Mouse (Mus musculus) CH12.LX (cell line): ENCODE data around the gene Dnah17. TPM values are rescaled to one million over a fixed set of nuclear protein-coding genes. Genes with fewer than 3 reads are reported as not detected.

ENCODE experiments used
- DNase-seq: peaks from one replicate; pipeline ENCODE4 v3.0.0-alpha.2; 2013; ENCODE audit errors: extremely low read depth
- H3K27ac ChIP-seq: 2 replicates; pipeline ENCODE4 v1.5.1; 2012; ENCODE audit warnings: low read depth, mild to moderate bottlenecking, control low read depth, moderate library complexity; ENCODE audit not compliant: insufficient read depth
- H3K27me3 ChIP-seq: replicated peaks from 2 replicates; pipeline ENCODE3; 2012; ENCODE audit warnings: inconsistent platforms
- H3K36me3 ChIP-seq, 2 experiments: replicated peaks in 1 of 2; 2 replicates each; pipeline versions ENCODE3 to v1.6.1; 2012; ENCODE audit warnings: inconsistent platforms in 1 of 2, low read length in 1 of 2, mild to moderate bottlenecking in 1 of 2, mixed read lengths in 1 of 2, moderate library complexity in 1 of 2; ENCODE audit not compliant: control insufficient read depth in 1 of 2, insufficient read depth in 1 of 2
- H3K4me1 ChIP-seq, 2 experiments: 2 replicates each; pipeline ENCODE4 v1.6.1; 2012; ENCODE audit warnings: inconsistent platforms in 1 of 2, moderate library complexity in 1 of 2; ENCODE audit not compliant: insufficient read depth in 2 of 2, control insufficient read depth in 1 of 2
- H3K4me2 ChIP-seq: 2 replicates; pipeline ENCODE4 v1.6.1; 2012; ENCODE audit warnings: low read depth, mild to moderate bottlenecking, control low read depth; ENCODE audit not compliant: poor library complexity, insufficient read depth, severe bottlenecking
- H3K4me3 ChIP-seq, 3 experiments: fragments of 150-350 bp in 1 of 3; sonication (generic) in 1 of 3; replicated peaks in 1 of 3; 2 replicates each; pipeline versions ENCODE3 to v1.5.1; 2011 to 2012; ENCODE audit warnings: low read depth in 2 of 3, low read length in 2 of 3, mild to moderate bottlenecking in 2 of 3, moderate library complexity in 2 of 3, control low read depth in 1 of 3, improper control_type of control experiment in 1 of 3, inconsistent platforms in 1 of 3, mixed read lengths in 1 of 3; ENCODE audit not compliant: poor library complexity in 1 of 3
- H3K79me2 ChIP-seq: replicated peaks from 2 replicates; pipeline ENCODE4 v1.6.1; 2012; ENCODE audit warnings: mild to moderate bottlenecking, moderate library complexity; ENCODE audit not compliant: control insufficient read depth, poor library complexity, insufficient read depth, severe bottlenecking; ENCODE audit errors: extremely low read depth
- H3K9ac ChIP-seq: 2 replicates; pipeline ENCODE4 v1.6.1; 2012; ENCODE audit warnings: low read depth, mild to moderate bottlenecking, control low read depth, moderate library complexity; ENCODE audit not compliant: insufficient read depth
- H3K9me3 ChIP-seq: replicated peaks from 2 replicates; pipeline ENCODE3; 2012; ENCODE audit warnings: low read length, inconsistent platforms, mixed read lengths
- BHLHE40 ChIP-seq: IDR thresholded peaks from 2 replicates; pipeline ENCODE4 v1.6.1; 2011; ENCODE audit warnings: mild to moderate bottlenecking, low read depth, low read length, improper control_type of control experiment
- CHD1 ChIP-seq: IDR thresholded peaks from 2 replicates; pipeline ENCODE4 v1.6.1; 2012; ENCODE audit warnings: low read depth, low read length, improper control_type of control experiment, inconsistent platforms
- CTCF ChIP-seq, 2 experiments: IDR thresholded peaks in 1 of 2; conservative IDR thresholded peaks in 1 of 2; 2 replicates each; pipeline ENCODE4 v1.5.1; 2011 to 2012; ENCODE audit warnings: low read depth in 2 of 2, low read length in 2 of 2, improper control_type of control experiment in 1 of 2, inconsistent platforms in 1 of 2, mild to moderate bottlenecking in 1 of 2, moderate library complexity in 1 of 2
- ELF1 ChIP-seq: IDR thresholded peaks from 2 replicates; pipeline ENCODE4 v1.6.1; 2014; ENCODE audit warnings: low read depth, mild to moderate bottlenecking, inconsistent platforms, low read length, improper control_type of control experiment
- GABPA ChIP-seq: IDR thresholded peaks from 2 replicates; pipeline ENCODE4 v1.6.1; 2012; ENCODE audit warnings: low read depth, low read length, improper control_type of control experiment, inconsistent platforms; ENCODE audit not compliant: insufficient replicate concordance
- IRF4 ChIP-seq: IDR thresholded peaks from 2 replicates; pipeline ENCODE4 v1.6.1; 2014; ENCODE audit warnings: low read depth, mild to moderate bottlenecking, inconsistent platforms, low read length, improper control_type of control experiment
- KAT2A ChIP-seq: IDR thresholded peaks from 2 replicates; pipeline ENCODE4 v1.6.1; 2012; ENCODE audit warnings: low read length, improper control_type of control experiment, inconsistent platforms; ENCODE audit not compliant: insufficient replicate concordance
- MAFK ChIP-seq: IDR thresholded peaks from 2 replicates; pipeline ENCODE4 v1.6.1; 2011; ENCODE audit warnings: low read length, improper control_type of control experiment; ENCODE audit not compliant: insufficient replicate concordance
- MAX ChIP-seq: IDR thresholded peaks from 2 replicates; pipeline ENCODE4 v1.6.1; 2011; ENCODE audit warnings: low read length, improper control_type of control experiment
- MAZ ChIP-seq: IDR thresholded peaks from 2 replicates; pipeline ENCODE4 v1.6.1; 2012; ENCODE audit warnings: low read depth, mild to moderate bottlenecking, inconsistent platforms, low read length, improper control_type of control experiment, moderate library complexity
- MEF2A ChIP-seq: IDR thresholded peaks from 2 replicates; pipeline ENCODE4 v1.6.1; 2014; ENCODE audit warnings: low read depth, mild to moderate bottlenecking, inconsistent platforms, low read length, improper control_type of control experiment, borderline replicate concordance
- MYC ChIP-seq: IDR thresholded peaks from 2 replicates; pipeline ENCODE4 v1.6.1; 2011; ENCODE audit warnings: low read depth, mild to moderate bottlenecking, improper control_type of control experiment, low read length
- NRF1 ChIP-seq: IDR thresholded peaks from 2 replicates; pipeline ENCODE4 v1.6.1; 2014; ENCODE audit warnings: low read depth, mild to moderate bottlenecking, inconsistent platforms, low read length, improper control_type of control experiment, moderate library complexity
- PAX5 ChIP-seq: IDR thresholded peaks from 2 replicates; pipeline ENCODE4 v1.6.1; 2012; ENCODE audit warnings: low read length, inconsistent platforms, mixed read lengths
- RCOR1 ChIP-seq: conservative IDR thresholded peaks from 2 replicates; pipeline ENCODE4 v1.6.1; 2012; ENCODE audit warnings: low read depth, mild to moderate bottlenecking, inconsistent platforms, low read length, improper control_type of control experiment
- TCF12 ChIP-seq: IDR thresholded peaks from 2 replicates; pipeline ENCODE4 v1.6.1; 2014; ENCODE audit warnings: low read depth, mild to moderate bottlenecking, inconsistent platforms, low read length, improper control_type of control experiment
- UBTF ChIP-seq: IDR thresholded peaks from 2 replicates; pipeline ENCODE4 v1.6.1; 2012; ENCODE audit warnings: low read depth, mild to moderate bottlenecking, inconsistent platforms, low read length, improper control_type of control experiment, moderate library complexity
- USF2 ChIP-seq: conservative IDR thresholded peaks from 2 replicates; pipeline ENCODE4 v1.6.1; 2011; ENCODE audit warnings: low read depth, low read length, improper control_type of control experiment
- ZC3H11A ChIP-seq: IDR thresholded peaks from 2 replicates; pipeline ENCODE4 v1.6.1; 2012; ENCODE audit warnings: low read depth, mild to moderate bottlenecking, inconsistent platforms, low read length, improper control_type of control experiment
- ZKSCAN1 ChIP-seq: IDR thresholded peaks from 2 replicates; pipeline ENCODE4 v1.6.1; 2012; ENCODE audit warnings: low read depth, inconsistent platforms, low read length, improper control_type of control experiment, borderline replicate concordance
- ZMIZ1 ChIP-seq: IDR thresholded peaks from 2 replicates; pipeline ENCODE4 v1.6.1; 2012; ENCODE audit warnings: low read depth, mild to moderate bottlenecking, inconsistent platforms, low read length, improper control_type of control experiment
- ZNF384 ChIP-seq: IDR thresholded peaks from 2 replicates; pipeline ENCODE4 v1.6.1; 2012; ENCODE audit warnings: low read depth, low read length, improper control_type of control experiment, inconsistent platforms
- dilution Hi-C: fragments of 300-500 bp; cut with MboI; formaldehyde crosslinking; loops from 2 replicates; pipeline ENCODE4 v1.14.3; 2020; ENCODE audit warnings: low sequenced_read_pairs; ENCODE audit not compliant: extremely low pct_unique_long_range_greater_than_20kb, extremely low pct_ligation_motif_present
- in situ Hi-C: fragments of 300-500 bp; cut with MboI; formaldehyde crosslinking; loops from 3 replicates; pipeline ENCODE4 v1.14.3; 2019; ENCODE audit warnings: low sequenced_read_pairs, low pct_ligation_motif_present, low pct_unique_long_range_greater_than_20kb, mixed read lengths
- polyA plus RNA-seq: library from polyadenylated mRNA; unstranded; fragments of >175 nt; gene quantifications from 2 replicates; pipeline ENCODE4 v1.2.1, GENCODE M21; 2012; ENCODE audit warnings: low read depth; ENCODE audit not compliant: insufficient read length
- total RNA-seq, 2 experiments: library from RNA; depleted of rRNA; stranded (reverse); fragments of 300-350 nt in 1 of 2; fragments of >200 nt in 1 of 2; gene quantifications; 2 replicates each; pipeline ENCODE4 v1.2.3; 2012 to 2014

Dnah17 gene
- total and polyA plus RNA-seq, 3 experiments = 0.08 to 0.23 TPM; not detected in 1

DNA sequence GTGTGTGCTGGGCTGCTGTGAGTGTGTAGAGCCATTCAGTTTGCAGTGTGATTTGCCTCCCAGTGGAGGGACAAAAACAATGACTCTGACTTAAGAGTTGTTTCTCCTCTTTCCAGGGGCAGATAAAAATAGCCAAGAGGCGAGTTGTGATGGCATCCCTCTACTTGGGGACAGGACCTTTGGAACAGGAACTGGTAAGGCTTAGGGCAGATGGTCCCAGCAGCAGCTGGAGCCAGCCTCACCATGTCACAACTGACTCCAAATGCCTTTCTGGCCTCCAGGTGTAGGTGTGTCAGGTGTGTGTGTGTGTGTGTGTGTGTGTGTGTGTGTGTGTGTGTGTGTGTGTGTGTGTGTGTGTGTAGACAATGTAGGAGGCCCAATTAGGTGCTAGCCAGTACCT is 130.4 kb downstream of the Dnah17 start:
- Histone ChIP-seq H3K36me3 (peaks cover 61 to 90% of the 10 kb centered on the region in 2 experiments), H3K9me3 (no peaks in the 10 kb centered on the region), H3K9ac (no peak overlapping the region), H3K27me3 (no peaks in the 10 kb centered on the region), H3K4me3 (no peak overlapping the region), H3K4me1 (peaks cover 42 to 57% of the 10 kb centered on the region in 2 experiments), H3K27ac (peak overlapping the region; percentile 36), H3K4me2 (no peak overlapping the region), H3K79me2 (peaks cover 39% of the 10 kb centered on the region)
- in situ Hi-C loops (no loop called here), dilution Hi-C loops (no loop called here)
- no peak for DNase-seq
- TF ChIP-seq CHD1 (no peak), MEF2A (no peak), CTCF (conservative IDR thresholded peaks at IDR 0.05 in 1 of 2, IDR thresholded peaks at IDR 0.05 in 1 of 2; ENCODE audit: low read depth in 2 of 2, low read length in 2 of 2) (no peak), PAX5 (no peak), ZMIZ1 (no peak), GABPA (no peak), KAT2A (no peak), MAFK (no peak), MYC (no peak), RCOR1 (no peak)

DNA sequence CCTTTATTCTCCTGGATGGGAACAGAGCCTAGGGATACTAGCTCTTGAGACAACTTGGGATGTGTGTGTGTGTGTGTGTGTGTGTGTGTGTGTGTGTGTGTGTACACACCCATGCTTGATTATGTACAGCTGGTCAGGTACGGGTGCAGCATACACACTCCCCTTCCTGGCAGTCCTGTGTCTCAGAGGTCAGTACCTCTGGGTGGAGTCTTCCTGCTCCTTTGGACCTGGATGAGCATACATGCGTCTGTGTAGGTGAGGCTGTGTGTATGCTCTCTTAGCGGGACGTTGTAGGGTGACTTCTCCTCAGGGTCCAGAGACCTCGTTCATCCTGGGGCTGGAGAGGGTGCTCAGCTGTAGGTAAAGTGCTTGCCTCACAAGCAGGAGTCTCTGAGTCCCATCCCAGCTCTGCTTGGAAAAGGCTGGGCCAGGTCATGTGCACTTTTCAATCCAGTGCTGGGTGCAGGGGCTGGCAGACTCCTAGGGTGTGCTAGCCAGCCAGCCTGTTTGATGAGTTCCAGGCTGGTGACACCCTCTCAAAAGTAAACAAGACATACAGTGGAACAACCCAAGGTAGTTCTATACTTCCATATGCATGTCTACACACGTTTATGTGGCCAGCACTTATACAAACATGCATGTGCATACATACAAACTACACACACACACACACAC is 131.0 kb downstream of the Dnah17 start:
- Histone ChIP-seq H3K27me3 (no peaks in the 10 kb centered on the region), H3K4me3 (no peak overlapping the region), H3K9ac (no peak overlapping the region), H3K4me2 (no peak overlapping the region), H3K4me1 (peaks cover 47 to 64% of the 10 kb centered on the region in 2 experiments), H3K36me3 (peaks cover 54 to 89% of the 10 kb centered on the region in 2 experiments), H3K79me2 (peaks cover 45% of the 10 kb centered on the region), H3K9me3 (no peaks in the 10 kb centered on the region), H3K27ac (peak overlapping the region; percentile 36)
- in situ Hi-C loops = no loop called here
- no peak for TF ChIP-seq TCF12
- TF ChIP-seq MAX = no peak
- TF ChIP-seq IRF4 = no peak
- no peak for TF ChIP-seq CHD1
- no peak for TF ChIP-seq RCOR1
- no peak for TF ChIP-seq ZNF384
- no peak for TF ChIP-seq ELF1
- TF ChIP-seq MYC = no peak
- no peak for TF ChIP-seq BHLHE40
- TF ChIP-seq ZC3H11A = no peak
- TF ChIP-seq MAZ = no peak
- no peak for TF ChIP-seq CTCF (conservative IDR thresholded peaks at IDR 0.05 in 1 of 2, IDR thresholded peaks at IDR 0.05 in 1 of 2; ENCODE audit: low read depth in 2 of 2, low read length in 2 of 2)
- no peak for TF ChIP-seq NRF1
- no peak for TF ChIP-seq UBTF
- TF ChIP-seq ZKSCAN1 = no peak
- no peak for TF ChIP-seq USF2
- TF ChIP-seq PAX5 = no peak
- TF ChIP-seq ZMIZ1 = no peak
- no peak for DNase-seq
- dilution Hi-C loops = no loop called here
